ENCODE assay signal across 28 mouse cellular contexts in genomic region chr1:153491345-153491744, GRCm38 (mm10). TPM values are rescaled to one million over a fixed set of nuclear protein-coding genes. Genes with fewer than 3 reads are reported as not detected.
DNase-seq lines count a peak whose midpoint lies in the region; ATAC-seq and TF ChIP-seq lines count a peak whose summit lies in the region.
"Had no signal": no experiment of that assay in that cellular context is flagged by ENCODE, and none has a peak within 500 bp of the region (broad histone marks: within the 10 kb centered on the region; RNA-seq: fewer than 3 reads in every experiment).

No protein-coding gene starts in this region.

- no peaks in the 10 kb centered on the region for H3K27me3 ChIP-seq in midbrain, embryonic 11.5 days (ENCODE audit: control insufficient read depth, insufficient read depth, low read length)
- H3K27me3 ChIP-seq in midbrain, embryonic 10.5 days (ENCODE audit: low read depth, poor library complexity, severe bottlenecking): no peaks in the 10 kb centered on the region
- H3K27me3 ChIP-seq in E14TG2a.4 (ENCODE audit: insufficient read depth, low read length): no peaks in the 10 kb centered on the region
- H3K27me3 ChIP-seq: CH12.LX; embryonic facial prominence, embryonic 13.5 days; forebrain, embryonic 13.5 days; hindbrain, embryonic 13.5 days; intestine, embryonic 15.5 days; Patski had no signal

- H3K4me2 ChIP-seq in midbrain, embryonic 11.5 days: no peak overlapping the region
- H3K4me2 ChIP-seq: embryonic facial prominence, embryonic 13.5 days; forebrain, embryonic 13.5 days; heart, embryonic 11.5 days; hindbrain, embryonic 13.5 days; intestine, embryonic 15.5 days had no signal

- 86% methylated on average over 2 of the region's 2 CpGs for WGBS in midbrain, embryonic 11.5 days
- 86% methylated on average over 2 of the region's 2 CpGs for WGBS in midbrain, embryonic 10.5 days

- H3K36me3 ChIP-seq in midbrain, embryonic 11.5 days (ENCODE audit: control insufficient read depth, insufficient read depth, low read length): no peaks in the 10 kb centered on the region
- H3K36me3 ChIP-seq in midbrain, embryonic 10.5 days: no peaks in the 10 kb centered on the region
- H3K36me3 ChIP-seq in E14TG2a.4 (ENCODE audit: insufficient read depth, low read length) (no peaks in the 10 kb centered on the region), ES-E14 (ENCODE audit: control insufficient read depth, insufficient read depth, low read length, poor library complexity, severe bottlenecking) (no peaks in the 10 kb centered on the region)
- H3K36me3 ChIP-seq: embryonic facial prominence, embryonic 10.5 days; embryonic facial prominence, embryonic 13.5 days; G1E; hindbrain, embryonic 10.5 days; hindbrain, embryonic 13.5 days; intestine, embryonic 15.5 days had no signal

- TF ChIP-seq CTCF in E14TG2a.4 (conservative IDR thresholded peaks at IDR 0.05; ENCODE audit: low read length): no peak

- no peaks in the 10 kb centered on the region for H3K4me1 ChIP-seq in midbrain, embryonic 11.5 days (ENCODE audit: control insufficient read depth, insufficient read depth, low read length)
- peaks cover 11% of the 10 kb centered on the region; the same call in 1 of the 2 replicates for H3K4me1 ChIP-seq in midbrain, embryonic 10.5 days
- peaks cover 85% of the 10 kb centered on the region for H3K4me1 ChIP-seq in E14TG2a.4 (replicated peaks; ENCODE audit: low read depth, low read length)
- H3K4me1 ChIP-seq in ES-E14 (ENCODE audit: control insufficient read depth in 2 of 2, insufficient read depth in 2 of 2, low read length in 2 of 2, poor library complexity in 1 of 2): peaks cover 12 to 21% of the 10 kb centered on the region in 2 experiments; a peak in 3 of 4 replicates
- H3K4me1 ChIP-seq: embryonic facial prominence, embryonic 13.5 days; hindbrain, embryonic 10.5 days; intestine, embryonic 15.5 days had no signal

- intact Hi-C loops in heart, postnatal 14 days (cut with DNase I): no loop called here

- H3K9ac ChIP-seq in midbrain, embryonic 11.5 days (ENCODE audit: low read length): no peak overlapping the region
- H3K9ac ChIP-seq in ES-E14 (ENCODE audit: insufficient read depth, low read depth, low read length, poor library complexity, severe bottlenecking): no peak overlapping the region
- H3K9ac ChIP-seq: embryonic facial prominence, embryonic 13.5 days; forebrain, embryonic 13.5 days; hindbrain, embryonic 13.5 days; intestine, embryonic 15.5 days had no signal

- no peak overlapping the region for H3K27ac ChIP-seq in midbrain, embryonic 11.5 days (ENCODE audit: low read depth, low read length)
- H3K27ac ChIP-seq in midbrain, embryonic 10.5 days (replicated peaks): no peak overlapping the region
- peak overlapping the region; percentile 94; the same call in 1 of the 2 replicates for H3K27ac ChIP-seq in ES-E14 (ENCODE audit: insufficient read depth, low read depth, low read length, poor library complexity, severe bottlenecking)
- H3K27ac ChIP-seq: embryonic facial prominence, embryonic 10.5 days; embryonic facial prominence, embryonic 13.5 days; forebrain, embryonic 13.5 days; hindbrain, embryonic 10.5 days; hindbrain, embryonic 13.5 days; intestine, embryonic 15.5 days had no signal

- peak; percentile 51 for DNase-seq in midbrain, embryonic 11.5 days (ENCODE audit: low spot score, missing footprints)
- DNase-seq in midbrain, embryonic 10.5 days (ENCODE audit: low spot score): no peak
- no peak for DNase-seq in ES-E14 (ENCODE audit: low read depth, low spot score)
- DNase-seq in heart, postnatal 14 days: no peak
- DNase-seq in kidney, postnatal 36 days: no peak
- DNase-seq: adrenal gland, adult 2 months; adrenal gland, postnatal 14 days; cerebellum, adult 11-12 months; cerebellum, adult 8-10 months; cerebellum, postnatal 10 days; cerebellum, postnatal 36 days; embryo, embryonic 11 days; gastrocnemius, postnatal 14 days; heart, postnatal 36 days had no signal

- in situ Hi-C loops in ES-E14 (cut with MboI; ENCODE audit: low sequenced_read_pairs in 2 of 2, unreplicated experiment in 2 of 2): no loop called here

- H3K4me3 ChIP-seq in midbrain, embryonic 11.5 days (ENCODE audit: low read depth, low read length): no peak overlapping the region
- no peak overlapping the region for H3K4me3 ChIP-seq in midbrain, embryonic 10.5 days
- H3K4me3 ChIP-seq in E14TG2a.4 (replicated peaks; ENCODE audit: low read length): 0 out of 2 replicates have a peak overlapping the region, but pooled peaks have one; percentile 20
- H3K4me3 ChIP-seq in ES-E14 (ENCODE audit: insufficient read depth in 1 of 2, low read depth in 1 of 2, low read length in 2 of 2, poor library complexity in 1 of 2, severe bottlenecking in 1 of 2): no peak overlapping the region
- H3K4me3 ChIP-seq: embryonic facial prominence, embryonic 10.5 days; embryonic facial prominence, embryonic 13.5 days; erythroblast, embryonic 14.5 days; forebrain, embryonic 13.5 days; hindbrain, embryonic 10.5 days; hindbrain, embryonic 13.5 days; intestine, embryonic 15.5 days had no signal

- H3K9me3 ChIP-seq in midbrain, embryonic 11.5 days (ENCODE audit: control insufficient read depth, low read length): no peaks in the 10 kb centered on the region
- H3K9me3 ChIP-seq in midbrain, embryonic 10.5 days (replicated peaks): no peaks in the 10 kb centered on the region
- no peaks in the 10 kb centered on the region for H3K9me3 ChIP-seq in E14TG2a.4 (ENCODE audit: low read length)
- no peaks in the 10 kb centered on the region for H3K9me3 ChIP-seq in ES-E14 (ENCODE audit: control insufficient read depth, insufficient read depth, low read depth, low read length)
- H3K9me3 ChIP-seq: embryonic facial prominence, embryonic 10.5 days; embryonic facial prominence, embryonic 13.5 days; forebrain, embryonic 13.5 days; G1E; hindbrain, embryonic 10.5 days; hindbrain, embryonic 13.5 days; intestine, embryonic 15.5 days had no signal

- no peak for ATAC-seq in midbrain, embryonic 11.5 days (ENCODE audit: low FRiP score)
- ATAC-seq: forebrain, embryonic 13.5 days; forebrain, embryonic 16.5 days; hindbrain, embryonic 16.5 days; intestine, embryonic 15.5 days; Patski had no signal

TF ChIP-seq in ES-E14, 5 proteins besides CTCF, POLR2A, EP300 and RAD21:
- TF ChIP-seq ZNF384 (IDR thresholded peaks at IDR 0.05; ENCODE audit: low read depth, low read length): no peak
- no peak for TF ChIP-seq CHD2 (IDR thresholded peaks at IDR 0.05; ENCODE audit: low read depth, low read length)
- no peak for TF ChIP-seq ZC3H11A (IDR thresholded peaks at IDR 0.05; ENCODE audit: borderline replicate concordance, low read depth, low read length)
- TF ChIP-seq MAFK (IDR thresholded peaks at IDR 0.05; ENCODE audit: insufficient read depth, low read depth, low read length): no peak
- TF ChIP-seq HCFC1 (IDR thresholded peaks at IDR 0.05; ENCODE audit: borderline replicate concordance, insufficient read depth, low read length): no peak

RNA-seq across cellular contexts. Expression of gene Dhx9, which starts 3.9 kb away (rescaled TPM):
- 27.0 and 35.6 TPM in 2 replicates for polyA plus RNA-seq in midbrain, embryonic 11.5 days (2014; fragmentation: Nextera tagmentation; extraction: Ambion mirVana)
- polyA plus RNA-seq in midbrain, embryonic 10.5 days (2016; fragmentation: Nextera tagmentation; extraction: Ambion mirVana): 39.4 and 40.7 TPM in 2 replicates
- 142 and 160 TPM in 2 replicates for total RNA-seq in ES-E14 (2012; rRNA removed)
- 10 to 100 TPM; 58.3 to 64.8 TPM for total RNA-seq in heart, postnatal 14 days (2021)

RNA-seq across cellular contexts. Expression of gene Npl, which starts 58.5 kb away (rescaled TPM):
- polyA plus RNA-seq in midbrain, embryonic 11.5 days (2014; fragmentation: Nextera tagmentation; extraction: Ambion mirVana): 20.5 and 23.6 TPM in 2 replicates
- 21.7 and 25.0 TPM in 2 replicates for polyA plus RNA-seq in midbrain, embryonic 10.5 days (2016; fragmentation: Nextera tagmentation; extraction: Ambion mirVana)
- 7.1 and 15.6 TPM in 2 replicates for total RNA-seq in ES-E14 (2012; rRNA removed)
- total RNA-seq in heart, postnatal 14 days (2021): 1 to 10 TPM; 1.7 to 1.8 TPM
